Mouse (Mus musculus) CH12.LX (cell line): Measurements from ENCODE around the gene Mep1a. TPM values are rescaled to one million over a fixed set of nuclear protein-coding genes. Genes with fewer than 3 reads are reported as not detected.

Source experiments
- DNase-seq: peaks from one replicate; pipeline ENCODE4 v3.0.0-alpha.2; 2013; ENCODE audit errors: extremely low read depth
- H3K27ac ChIP-seq: 2 replicates; pipeline ENCODE4 v1.5.1; 2012; ENCODE audit warnings: low read depth, mild to moderate bottlenecking, control low read depth, moderate library complexity; ENCODE audit not compliant: insufficient read depth
- H3K27me3 ChIP-seq: replicated peaks from 2 replicates; pipeline ENCODE3; 2012; ENCODE audit warnings: inconsistent platforms
- H3K36me3 ChIP-seq, 2 experiments: replicated peaks in 1 of 2; 2 replicates each; pipeline versions ENCODE3 to v1.6.1; 2012; ENCODE audit warnings: inconsistent platforms in 1 of 2, low read length in 1 of 2, mild to moderate bottlenecking in 1 of 2, mixed read lengths in 1 of 2, moderate library complexity in 1 of 2; ENCODE audit not compliant: control insufficient read depth in 1 of 2, insufficient read depth in 1 of 2
- H3K4me1 ChIP-seq, 2 experiments: 2 replicates each; pipeline ENCODE4 v1.6.1; 2012; ENCODE audit warnings: inconsistent platforms in 1 of 2, moderate library complexity in 1 of 2; ENCODE audit not compliant: insufficient read depth in 2 of 2, control insufficient read depth in 1 of 2
- H3K4me2 ChIP-seq: 2 replicates; pipeline ENCODE4 v1.6.1; 2012; ENCODE audit warnings: low read depth, mild to moderate bottlenecking, control low read depth; ENCODE audit not compliant: poor library complexity, insufficient read depth, severe bottlenecking
- H3K4me3 ChIP-seq, 3 experiments: fragments of 150-350 bp in 1 of 3; sonication (generic) in 1 of 3; replicated peaks in 1 of 3; 2 replicates each; pipeline versions ENCODE3 to v1.5.1; 2011 to 2012; ENCODE audit warnings: low read depth in 2 of 3, low read length in 2 of 3, mild to moderate bottlenecking in 2 of 3, moderate library complexity in 2 of 3, control low read depth in 1 of 3, improper control_type of control experiment in 1 of 3, inconsistent platforms in 1 of 3, mixed read lengths in 1 of 3; ENCODE audit not compliant: poor library complexity in 1 of 3
- H3K79me2 ChIP-seq: replicated peaks from 2 replicates; pipeline ENCODE4 v1.6.1; 2012; ENCODE audit warnings: mild to moderate bottlenecking, moderate library complexity; ENCODE audit not compliant: control insufficient read depth, poor library complexity, insufficient read depth, severe bottlenecking; ENCODE audit errors: extremely low read depth
- H3K9ac ChIP-seq: 2 replicates; pipeline ENCODE4 v1.6.1; 2012; ENCODE audit warnings: low read depth, mild to moderate bottlenecking, control low read depth, moderate library complexity; ENCODE audit not compliant: insufficient read depth
- H3K9me3 ChIP-seq: replicated peaks from 2 replicates; pipeline ENCODE3; 2012; ENCODE audit warnings: low read length, inconsistent platforms, mixed read lengths
- CHD2 ChIP-seq: IDR thresholded peaks from 2 replicates; pipeline ENCODE4 v1.6.1; 2011; ENCODE audit warnings: low read length, improper control_type of control experiment
- CTCF ChIP-seq, 2 experiments: IDR thresholded peaks in 1 of 2; conservative IDR thresholded peaks in 1 of 2; 2 replicates each; pipeline ENCODE4 v1.5.1; 2011 to 2012; ENCODE audit warnings: low read depth in 2 of 2, low read length in 2 of 2, improper control_type of control experiment in 1 of 2, inconsistent platforms in 1 of 2, mild to moderate bottlenecking in 1 of 2, moderate library complexity in 1 of 2
- E2F4 ChIP-seq: IDR thresholded peaks from 2 replicates; pipeline ENCODE4 v1.6.1; 2011; ENCODE audit warnings: low read depth, low read length, improper control_type of control experiment; ENCODE audit not compliant: insufficient replicate concordance
- IRF4 ChIP-seq: IDR thresholded peaks from 2 replicates; pipeline ENCODE4 v1.6.1; 2014; ENCODE audit warnings: low read depth, mild to moderate bottlenecking, inconsistent platforms, low read length, improper control_type of control experiment
- MAFK ChIP-seq: IDR thresholded peaks from 2 replicates; pipeline ENCODE4 v1.6.1; 2011; ENCODE audit warnings: low read length, improper control_type of control experiment; ENCODE audit not compliant: insufficient replicate concordance
- MAZ ChIP-seq: IDR thresholded peaks from 2 replicates; pipeline ENCODE4 v1.6.1; 2012; ENCODE audit warnings: low read depth, mild to moderate bottlenecking, inconsistent platforms, low read length, improper control_type of control experiment, moderate library complexity
- MEF2A ChIP-seq: IDR thresholded peaks from 2 replicates; pipeline ENCODE4 v1.6.1; 2014; ENCODE audit warnings: low read depth, mild to moderate bottlenecking, inconsistent platforms, low read length, improper control_type of control experiment, borderline replicate concordance
- MYC ChIP-seq: IDR thresholded peaks from 2 replicates; pipeline ENCODE4 v1.6.1; 2011; ENCODE audit warnings: low read depth, mild to moderate bottlenecking, improper control_type of control experiment, low read length
- RAD21 ChIP-seq: IDR thresholded peaks from 2 replicates; pipeline ENCODE4 v1.6.1; 2011; ENCODE audit warnings: low read depth, mild to moderate bottlenecking, low read length, improper control_type of control experiment, moderate library complexity
- SIN3A ChIP-seq: IDR thresholded peaks from 2 replicates; pipeline ENCODE4 v1.6.1; 2012; ENCODE audit warnings: low read length, improper control_type of control experiment, inconsistent platforms
- TBP ChIP-seq: conservative IDR thresholded peaks from 2 replicates; pipeline ENCODE4 v1.6.1; 2011; ENCODE audit warnings: low read depth, low read length, improper control_type of control experiment
- UBTF ChIP-seq: IDR thresholded peaks from 2 replicates; pipeline ENCODE4 v1.6.1; 2012; ENCODE audit warnings: low read depth, mild to moderate bottlenecking, inconsistent platforms, low read length, improper control_type of control experiment, moderate library complexity
- USF1 ChIP-seq: IDR thresholded peaks from 2 replicates; pipeline ENCODE4 v1.6.1; 2014; ENCODE audit warnings: low read depth, mild to moderate bottlenecking, inconsistent platforms, low read length, improper control_type of control experiment
- USF2 ChIP-seq: conservative IDR thresholded peaks from 2 replicates; pipeline ENCODE4 v1.6.1; 2011; ENCODE audit warnings: low read depth, low read length, improper control_type of control experiment
- ZMIZ1 ChIP-seq: IDR thresholded peaks from 2 replicates; pipeline ENCODE4 v1.6.1; 2012; ENCODE audit warnings: low read depth, mild to moderate bottlenecking, inconsistent platforms, low read length, improper control_type of control experiment
- dilution Hi-C: fragments of 300-500 bp; cut with MboI; formaldehyde crosslinking; loops from 2 replicates; pipeline ENCODE4 v1.14.3; 2020; ENCODE audit warnings: low sequenced_read_pairs; ENCODE audit not compliant: extremely low pct_unique_long_range_greater_than_20kb, extremely low pct_ligation_motif_present
- in situ Hi-C: fragments of 300-500 bp; cut with MboI; formaldehyde crosslinking; loops from 3 replicates; pipeline ENCODE4 v1.14.3; 2019; ENCODE audit warnings: low sequenced_read_pairs, low pct_ligation_motif_present, low pct_unique_long_range_greater_than_20kb, mixed read lengths
- polyA plus RNA-seq: library from polyadenylated mRNA; unstranded; fragments of >175 nt; gene quantifications from 2 replicates; pipeline ENCODE4 v1.2.1, GENCODE M21; 2012; ENCODE audit warnings: low read depth; ENCODE audit not compliant: insufficient read length
- total RNA-seq, 2 experiments: library from RNA; depleted of rRNA; stranded (reverse); fragments of 300-350 nt in 1 of 2; fragments of >200 nt in 1 of 2; gene quantifications; 2 replicates each; pipeline ENCODE4 v1.2.3; 2012 to 2014

Gene Mep1a
- total and polyA plus RNA-seq, 3 experiments = not detected

- no peak overlapping the region for H3K27ac ChIP-seq
- DNase-seq = no peak
- no peaks in the 10 kb centered on the region for H3K27me3 ChIP-seq
- TF ChIP-seq MAZ = no peak
- no peak for TF ChIP-seq CTCF (conservative IDR thresholded peaks at IDR 0.05 in 1 of 2, IDR thresholded peaks at IDR 0.05 in 1 of 2; ENCODE audit: low read depth in 2 of 2, low read length in 2 of 2)
- TF ChIP-seq RAD21 = no peak
- TF ChIP-seq USF1 = no peak
- no peak for TF ChIP-seq ZMIZ1
- no peak for TF ChIP-seq USF2
- TF ChIP-seq IRF4 = no peak
- no peak for TF ChIP-seq SIN3A
- TF ChIP-seq MAFK = no peak
- TF ChIP-seq MYC = no peak
- in situ Hi-C loops = no loop called here
- H3K4me2 ChIP-seq = no peak overlapping the region
- H3K4me3 ChIP-seq = no peak overlapping the region
- dilution Hi-C loops = no loop called here
- H3K4me1 ChIP-seq = no peaks in the 10 kb centered on the region
- no peaks in the 10 kb centered on the region for H3K36me3 ChIP-seq
- H3K9ac ChIP-seq = no peak overlapping the region
- H3K9me3 ChIP-seq = peaks cover 46% of the 10 kb centered on the region
- H3K79me2 ChIP-seq = no peaks in the 10 kb centered on the region
Observed at GRCm38 (mm10) chr17:43534362-43535222, 32.0 kb upstream of the Mep1a start.

GRCm38 (mm10) chr17:43531192-43531591, 28.6 kb upstream of the Mep1a start:
- no peak overlapping the region for H3K9ac ChIP-seq
- DNase-seq = no peak
- dilution Hi-C loops (no loop called here), in situ Hi-C loops (no loop called here)
- H3K4me1 ChIP-seq = no peaks in the 10 kb centered on the region
- H3K9me3 ChIP-seq = peaks cover 41% of the 10 kb centered on the region
- H3K36me3 ChIP-seq = no peaks in the 10 kb centered on the region
- H3K79me2 ChIP-seq = no peaks in the 10 kb centered on the region
- no peaks in the 10 kb centered on the region for H3K27me3 ChIP-seq
- no peak overlapping the region for H3K27ac ChIP-seq
- TF ChIP-seq UBTF (no peak), TBP (no peak), USF1 (no peak), MEF2A (no peak), CHD2 (no peak), E2F4 (no peak)
- H3K4me2 ChIP-seq = no peak overlapping the region
- no peak overlapping the region for H3K4me3 ChIP-seq
